10 mouse cellular contexts compared by ENCODE assay signal in the genomic region with DNA sequence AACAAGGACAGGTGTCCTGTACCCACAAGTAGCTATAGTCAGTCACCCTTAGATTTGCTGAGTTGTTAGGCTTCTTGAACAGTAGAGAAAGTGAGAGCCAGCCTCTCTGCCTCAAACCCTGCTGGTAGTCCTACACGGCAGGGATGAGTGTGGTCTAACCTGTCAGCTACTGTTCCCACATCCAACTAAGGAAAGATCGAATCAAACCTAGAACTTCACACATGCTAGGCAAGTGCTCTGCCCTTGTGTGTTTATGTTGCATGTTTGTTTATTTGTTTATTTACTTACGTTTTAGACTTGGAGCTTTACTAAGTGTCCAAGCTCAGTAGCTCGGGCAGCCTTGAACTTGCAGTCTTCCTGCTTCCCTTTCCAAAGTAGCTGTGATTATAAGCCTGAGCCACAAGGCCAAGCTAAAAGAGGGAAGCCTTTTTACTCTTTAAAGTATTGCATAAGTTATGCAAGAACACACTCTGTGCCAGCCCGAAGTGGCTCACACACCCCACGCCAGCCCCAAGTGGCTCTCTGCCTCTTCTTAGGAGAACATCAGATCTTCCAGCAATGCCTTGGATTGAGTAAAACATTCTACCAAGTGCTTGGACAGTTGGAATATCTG.
A peak's percentile ranks its signal among the peaks of the same experiment; 100 is the strongest.
DNase-seq lines count a peak whose midpoint lies in the region; ATAC-seq lines count a peak whose summit lies in the region.
"Had no signal": no experiment of that assay in that cellular context is flagged by ENCODE, and none has a peak within 500 bp of the region (broad histone marks: within the 10 kb centered on the region; RNA-seq: fewer than 3 reads in every experiment).

No protein-coding gene starts in this region.

- ATAC-seq in frontal cortex, adult (ENCODE audit: low TSS enrichment): peak; percentile 80
- ATAC-seq in granulocyte monocyte progenitor cell, adult 5-6 weeks (replicated peaks; ENCODE audit: poor library complexity, severe bottlenecking): peak; percentile 59

- no peak for DNase-seq in frontal cortex, postnatal 14 days (ENCODE audit: low spot score in 2 of 2)
- DNase-seq in right cerebral cortex, adult 18-20 months: peak; percentile 60
- DNase-seq in right cerebral cortex, adult 2 months (ENCODE audit: low spot score in 2 of 2): no peak
- peak; percentile 45 for DNase-seq in telencephalon, adult 2 months (ENCODE audit: low read depth, low spot score)
- no peak for DNase-seq in spleen, postnatal 14 days (ENCODE audit: low spot score in 2 of 2)
- DNase-seq in c-Kit-positive CD71-positive TER-119-positive erythroid progenitor cells, embryonic 14.5 days (ENCODE audit: low spot score): no peak
- DNase-seq: cerebellum, adult 11 months; liver, embryonic 13.5 days had no signal

Comparison
In these comparisons a context has a peak if more than half of its experiments do, and no peak if none do; other contexts are left out.
1. DNase-seq: peak in right cerebral cortex, adult 18-20 months (single experiment) and telencephalon, adult 2 months (single experiment); none in frontal cortex, postnatal 14 days (0 of 2), right cerebral cortex, adult 2 months (0 of 2), spleen, postnatal 14 days (0 of 2) and c-Kit-positive CD71-positive TER-119-positive erythroid progenitor cells, embryonic 14.5 days (single experiment).